Mouse (Mus musculus) right cerebral cortex, adult 18-20 months (tissue): ENCODE results near the gene Rbms1.

ENCODE experiments used
- DNase-seq: peaks from one replicate; pipeline ENCODE4 v3.0.0; 2022; ENCODE audit warnings: mixed read lengths

Rbms1 gene

DNA sequence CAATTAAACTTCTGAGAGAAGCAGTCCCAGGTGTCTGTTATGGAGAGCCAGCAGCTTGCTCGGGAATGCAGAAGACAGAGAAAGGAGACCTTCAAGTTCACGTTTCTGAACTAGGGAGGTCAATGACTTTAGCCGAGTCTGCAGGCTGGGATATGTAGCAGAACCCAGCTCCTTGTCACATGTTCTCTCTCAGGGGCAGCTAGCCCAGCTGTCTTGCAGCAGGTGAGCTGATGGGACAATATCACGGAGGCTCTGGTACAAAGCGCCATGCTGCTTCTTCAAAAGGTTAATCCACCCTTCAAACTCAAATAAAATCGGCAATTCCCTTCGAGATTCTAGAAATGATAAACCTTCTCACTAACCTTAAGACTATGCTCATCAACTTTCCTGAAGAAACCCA lies 158.2 kb downstream of the Rbms1 start:
- no peak for DNase-seq

DNA sequence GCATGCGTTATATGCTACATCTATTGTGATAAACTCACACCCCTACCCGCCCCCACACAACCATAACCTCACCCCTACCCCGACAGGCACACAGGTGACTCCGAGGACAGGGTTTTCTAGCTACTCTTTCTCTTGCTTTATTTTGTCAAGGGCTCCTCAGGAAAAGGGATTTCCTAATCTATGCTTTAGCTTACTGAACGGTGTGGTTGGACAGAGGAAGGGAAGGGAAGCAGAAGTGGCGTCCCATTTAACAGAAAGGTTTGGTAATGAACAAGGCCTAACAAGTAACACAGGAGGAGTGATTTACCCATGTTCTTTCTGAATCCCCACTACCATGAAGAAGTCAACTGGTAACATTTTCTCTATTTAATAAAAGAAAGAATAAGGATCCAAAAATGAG lies 159.6 kb downstream of the Rbms1 start:
- DNase-seq, result no peak

DNA sequence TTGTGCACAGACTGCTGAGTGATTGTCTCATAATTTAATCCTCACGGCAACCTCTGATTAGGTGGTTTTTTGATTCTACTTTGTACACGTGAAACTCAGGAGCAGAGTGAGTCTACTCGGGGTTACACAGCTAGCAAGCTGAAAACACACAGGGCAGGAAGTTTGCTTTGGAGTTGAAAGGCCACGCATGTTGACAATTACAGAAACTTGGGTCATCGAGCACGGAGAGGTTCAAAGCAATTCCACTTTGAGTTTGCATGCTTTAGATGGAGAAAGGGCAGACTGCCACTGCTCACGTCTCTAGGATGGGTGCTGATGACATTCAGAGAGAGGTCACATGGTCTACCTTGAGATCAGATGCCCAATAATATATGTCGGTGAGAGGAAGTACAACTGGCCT lies 160.2 kb downstream of the Rbms1 start:
- no peak for DNase-seq

DNA sequence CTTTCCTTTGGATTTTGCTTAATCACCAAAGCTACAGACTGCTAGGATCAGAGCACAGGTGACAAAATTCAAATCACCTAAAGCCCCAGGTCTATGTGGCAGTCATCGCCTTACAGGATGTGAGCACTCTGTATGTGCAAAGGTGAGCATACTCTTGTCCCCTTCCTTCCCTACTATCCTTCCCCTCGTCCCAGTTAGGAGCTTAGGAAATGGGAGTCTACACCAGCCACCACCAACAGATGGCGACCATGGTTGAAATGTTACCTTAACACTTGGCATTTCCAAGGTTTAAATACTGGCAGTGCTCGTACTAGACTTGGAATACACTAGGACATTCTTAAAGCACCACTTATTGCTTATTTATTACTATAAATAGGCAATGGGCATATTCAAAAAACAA lies 160.8 kb downstream of the Rbms1 start:
- peak; percentile 15 for DNase-seq

DNA sequence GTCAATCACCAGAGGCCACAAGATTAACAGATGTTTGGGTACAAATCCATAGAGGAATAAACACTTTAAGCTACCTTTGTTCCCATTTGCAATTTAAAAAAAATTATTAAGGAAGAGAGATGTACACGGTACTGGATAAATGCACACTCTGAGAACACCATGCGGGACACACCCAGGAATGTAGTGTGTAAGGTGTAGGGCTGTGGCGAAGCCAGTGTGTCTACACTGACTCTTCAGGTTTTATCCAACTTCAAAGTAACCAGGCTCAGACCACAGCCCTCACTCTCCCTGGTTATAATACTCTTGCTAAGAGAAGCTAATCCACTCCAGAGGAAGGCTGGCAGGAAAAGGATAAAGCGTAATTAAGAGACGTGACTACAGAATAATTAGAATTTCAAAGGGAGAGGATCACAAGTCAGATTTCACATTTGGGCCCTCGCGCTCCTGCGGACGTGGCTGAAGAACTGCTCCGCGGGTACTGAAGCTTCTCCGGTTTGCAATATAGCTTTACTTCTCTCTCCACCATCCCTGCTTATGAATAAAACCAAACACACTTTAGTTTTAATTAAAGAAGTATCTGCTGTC lies 161.3 kb downstream of the Rbms1 start:
- no peak for DNase-seq

DNA sequence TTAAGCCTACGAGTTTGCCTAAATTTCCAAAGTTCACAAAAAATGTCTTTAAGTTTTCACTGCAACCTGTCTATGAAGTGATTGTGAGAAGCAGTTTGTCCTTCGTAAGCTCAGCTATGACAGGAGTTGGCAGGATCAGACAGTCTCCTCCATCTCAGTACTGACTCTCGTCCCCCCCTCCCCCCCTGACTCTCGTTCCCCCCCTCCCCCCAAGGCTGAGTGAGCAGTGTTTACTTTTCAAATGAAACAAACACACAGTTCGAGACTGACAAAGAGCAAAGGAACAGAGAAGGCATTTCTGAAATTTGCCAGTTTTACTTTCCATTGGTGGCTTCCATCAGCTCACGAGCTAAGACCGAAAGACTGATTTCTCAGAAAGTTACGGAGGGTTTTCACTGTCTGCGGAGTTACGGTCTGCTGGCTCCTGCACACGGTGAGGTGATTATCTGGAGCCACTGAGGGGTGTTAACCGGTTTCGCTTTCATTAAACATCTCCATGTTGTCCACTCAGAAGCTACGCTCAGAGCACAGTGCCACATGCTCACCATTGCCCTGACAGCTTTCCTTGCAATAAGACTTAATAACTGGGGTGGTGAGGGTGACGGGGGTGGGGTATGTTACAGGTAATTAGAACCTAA lies 162.0 kb downstream of the Rbms1 start:
- DNase-seq, result no peak

DNA sequence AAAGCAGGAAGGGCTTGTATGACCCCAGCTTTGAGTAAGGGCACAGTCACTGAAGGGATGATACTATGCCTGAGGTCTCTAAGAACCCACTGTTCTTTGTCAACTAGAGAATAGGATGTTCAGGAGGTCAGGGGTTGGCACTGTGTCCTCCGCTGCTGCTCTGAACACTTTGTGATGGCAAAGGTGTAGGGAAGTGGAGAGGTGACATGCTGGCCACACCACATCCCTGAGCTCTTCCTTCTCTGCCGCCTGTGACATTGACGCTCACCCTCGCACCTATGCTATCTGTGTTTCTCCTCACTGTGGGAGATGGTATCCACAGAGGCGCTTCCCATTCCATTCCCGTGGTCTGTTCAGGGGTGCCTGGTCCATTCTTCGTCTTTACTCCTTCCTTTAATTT lies 163.2 kb downstream of the Rbms1 start:
- DNase-seq, result no peak

DNA sequence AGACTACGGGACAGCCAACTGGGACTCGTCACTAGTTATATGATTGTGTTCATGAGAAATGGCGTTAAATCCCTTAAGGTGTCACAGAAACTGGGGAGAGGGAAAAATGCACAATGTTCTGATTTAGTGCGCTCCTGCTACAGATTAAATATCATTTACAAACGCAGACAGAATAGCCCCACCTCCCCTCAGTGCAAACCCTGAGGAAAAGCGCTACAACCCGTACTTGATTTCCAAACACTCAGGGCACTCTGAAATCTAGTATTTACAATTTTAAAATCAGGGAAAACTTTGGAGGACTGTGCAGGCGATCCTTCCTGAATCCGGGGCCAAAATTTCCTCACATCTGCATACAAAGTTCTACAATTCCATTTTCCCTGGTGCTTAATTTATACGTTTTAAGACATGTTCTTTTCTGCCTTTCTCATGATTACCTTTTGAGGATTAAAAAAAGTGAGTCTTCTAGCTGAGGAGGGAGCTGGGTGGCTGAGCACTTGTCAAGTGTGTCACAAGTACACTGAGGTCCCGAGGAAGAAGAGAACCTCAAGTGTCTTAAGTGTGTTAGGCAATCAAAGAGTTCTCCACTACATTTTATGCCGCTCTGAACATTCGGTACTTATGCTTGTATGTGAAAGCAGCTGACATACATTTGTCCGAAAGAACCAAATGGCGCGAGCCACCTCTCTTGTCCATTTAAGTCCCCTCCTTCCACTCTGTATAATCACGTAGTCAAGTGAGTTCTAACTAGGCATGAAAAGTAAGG lies 164.0 kb downstream of the Rbms1 start:
- no peak for DNase-seq

DNA sequence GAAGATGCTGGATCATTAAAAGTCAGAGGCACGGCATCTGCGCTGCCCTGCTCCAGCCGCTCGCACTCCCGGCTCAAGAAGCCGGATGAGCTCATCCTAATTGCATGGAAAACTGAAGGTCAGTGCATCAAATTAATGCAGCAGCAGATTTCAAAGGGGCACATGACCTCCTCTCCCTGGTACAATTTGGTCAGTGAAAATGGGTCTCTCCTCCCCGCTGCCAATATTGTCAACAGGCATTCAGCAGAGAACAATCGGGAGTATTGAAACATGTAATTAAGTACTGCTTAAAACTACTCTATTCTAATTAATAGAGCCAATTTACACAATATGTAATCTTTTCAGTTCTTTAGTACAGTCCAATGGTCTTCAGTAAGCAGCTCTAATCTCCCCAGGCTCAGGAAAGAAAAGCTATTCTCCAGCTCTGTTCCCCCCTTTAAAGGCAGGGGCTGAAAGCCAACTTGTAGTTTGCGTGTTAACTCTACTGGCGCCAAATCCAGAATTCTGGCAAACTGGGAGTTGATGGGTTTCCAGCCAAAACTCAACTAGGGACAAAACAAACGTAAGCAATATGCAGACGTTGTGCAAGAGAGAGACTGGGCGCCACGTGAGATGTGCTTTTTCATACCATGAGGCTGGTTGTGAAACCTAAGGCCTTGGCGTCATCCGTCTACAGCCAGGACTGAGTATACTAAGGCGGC lies 165.9 kb downstream of the Rbms1 start:
- peak; percentile 6 for DNase-seq

DNA sequence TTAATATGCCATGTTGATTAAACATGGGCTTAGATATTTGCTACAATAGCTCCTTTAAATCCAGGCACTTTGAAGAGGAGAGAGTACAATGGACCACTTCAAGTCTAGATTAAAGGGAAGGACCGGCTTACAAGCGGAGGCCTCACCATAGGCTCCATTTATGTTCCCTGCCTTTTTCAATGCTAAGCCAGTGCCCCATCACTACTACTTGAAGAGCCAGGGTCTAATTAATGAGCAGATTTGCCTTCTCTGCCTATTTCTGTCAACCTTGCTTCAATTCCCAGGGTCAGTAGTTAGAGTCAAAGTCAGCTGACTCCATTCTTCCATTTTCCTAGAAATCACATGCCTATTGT lies 166.4 kb downstream of the Rbms1 start:
- no peak for DNase-seq

DNA sequence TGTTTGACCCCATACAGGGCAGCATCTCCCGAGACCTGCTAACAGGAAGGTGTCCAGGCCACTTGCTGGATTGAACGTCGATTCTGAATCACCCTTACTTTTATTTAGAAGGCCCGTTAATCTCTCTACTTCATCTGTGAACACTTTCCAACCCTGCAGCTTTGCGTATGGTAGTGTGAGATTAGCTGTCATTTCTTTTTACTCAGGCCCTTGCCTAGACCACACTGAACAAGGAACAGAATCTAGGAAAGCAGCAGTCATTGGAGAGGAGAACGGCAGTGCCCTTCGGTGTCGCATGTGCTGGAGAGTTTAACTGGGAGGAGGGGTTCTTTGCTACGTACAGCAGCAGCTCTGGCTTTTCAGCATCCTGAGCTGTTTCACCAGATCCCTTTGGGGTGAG lies 167.1 kb downstream of the Rbms1 start:
- DNase-seq, result no peak

DNA sequence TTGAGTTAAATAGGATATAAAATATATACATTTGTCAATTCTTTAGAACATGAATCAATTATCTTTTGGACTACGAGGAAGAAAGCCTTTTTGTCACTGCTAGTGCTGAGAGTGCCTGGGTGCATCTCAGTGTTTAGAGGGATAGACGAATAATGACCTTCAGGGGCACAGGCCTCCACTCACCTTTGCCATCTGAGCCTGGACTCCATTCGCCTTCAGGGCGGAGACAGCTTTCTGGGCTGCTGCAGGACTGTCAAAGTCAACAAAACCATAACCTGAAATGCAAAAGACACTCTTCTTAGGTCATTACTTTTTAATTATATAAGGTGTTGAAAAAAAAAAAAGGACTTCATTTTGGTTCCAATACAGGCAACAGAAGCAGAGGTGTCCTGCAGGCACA lies 170.5 kb downstream of the Rbms1 start:
- DNase-seq, result no peak

DNA sequence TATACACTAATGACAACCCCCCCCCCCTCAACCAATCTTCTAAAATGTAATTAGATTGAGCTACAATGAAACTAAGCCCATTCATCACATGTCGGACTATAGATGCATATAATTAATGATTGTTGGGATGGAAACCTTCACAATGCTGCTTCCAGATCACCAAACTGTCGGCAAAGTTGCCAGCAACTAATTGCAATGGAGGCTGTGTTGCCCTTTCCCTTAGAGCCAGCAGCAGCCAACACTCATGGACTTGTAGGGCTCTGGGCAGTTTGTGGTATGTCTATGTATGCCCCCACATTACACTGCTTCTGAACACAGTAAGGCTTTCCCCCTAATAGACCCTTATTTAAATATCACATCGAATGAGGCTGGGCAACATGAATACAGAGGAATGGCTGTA lies 173.9 kb downstream of the Rbms1 start:
- DNase-seq, result no peak

DNA sequence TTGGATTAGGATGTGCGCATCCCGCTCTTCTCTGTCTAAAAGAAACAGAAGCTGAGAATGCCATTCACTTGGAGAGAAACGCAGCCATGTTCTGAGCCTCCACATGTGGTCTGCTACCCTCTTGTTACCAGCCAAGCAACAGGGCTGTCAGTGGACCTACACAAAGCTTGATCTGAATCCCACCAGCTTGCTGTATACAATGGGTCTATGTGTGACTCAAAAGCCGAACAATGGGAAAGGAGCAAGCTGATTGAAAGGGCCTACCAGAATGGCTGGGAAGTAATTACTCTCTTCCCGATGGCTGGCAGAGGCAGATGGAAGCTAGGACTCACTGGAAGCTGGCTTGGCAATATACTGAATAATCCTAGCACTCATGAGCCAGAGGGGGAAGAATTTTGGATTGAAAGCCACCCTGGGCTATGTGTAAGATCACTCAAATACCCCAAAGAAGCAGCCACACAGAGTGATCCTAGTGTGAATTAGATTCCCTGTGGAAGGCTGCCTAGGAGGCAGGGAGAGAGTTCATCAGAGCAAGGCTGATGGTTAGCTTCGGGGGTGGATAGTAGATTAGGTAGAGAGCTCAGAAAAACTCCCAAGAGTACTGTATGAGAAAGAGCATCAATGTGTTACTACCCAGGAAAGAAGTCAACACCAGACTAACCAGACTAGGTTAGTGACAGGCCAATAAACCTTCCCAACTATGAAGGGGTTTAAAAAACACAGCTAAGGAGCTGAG lies 174.7 kb downstream of the Rbms1 start:
- no peak for DNase-seq

DNA sequence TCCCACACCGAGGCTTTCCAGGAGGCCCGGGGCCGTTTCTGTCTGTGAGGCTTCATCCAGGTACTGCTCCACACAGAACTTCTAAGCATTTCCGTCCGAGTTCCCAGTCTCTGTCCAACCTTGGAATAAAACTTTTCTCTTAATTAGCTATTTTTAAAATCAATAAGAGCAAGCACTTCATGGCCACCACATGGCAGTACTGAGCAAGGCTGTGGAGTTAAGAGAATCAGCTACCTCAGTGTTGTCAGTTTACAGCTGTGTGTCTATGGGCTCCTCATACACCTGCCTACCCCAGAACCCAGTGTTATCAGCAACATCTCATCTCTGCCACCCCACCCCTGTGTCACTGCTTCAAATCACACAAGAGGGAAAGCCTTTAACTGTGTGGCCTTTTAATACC lies 175.9 kb downstream of the Rbms1 start:
- DNase-seq, result no peak

DNA sequence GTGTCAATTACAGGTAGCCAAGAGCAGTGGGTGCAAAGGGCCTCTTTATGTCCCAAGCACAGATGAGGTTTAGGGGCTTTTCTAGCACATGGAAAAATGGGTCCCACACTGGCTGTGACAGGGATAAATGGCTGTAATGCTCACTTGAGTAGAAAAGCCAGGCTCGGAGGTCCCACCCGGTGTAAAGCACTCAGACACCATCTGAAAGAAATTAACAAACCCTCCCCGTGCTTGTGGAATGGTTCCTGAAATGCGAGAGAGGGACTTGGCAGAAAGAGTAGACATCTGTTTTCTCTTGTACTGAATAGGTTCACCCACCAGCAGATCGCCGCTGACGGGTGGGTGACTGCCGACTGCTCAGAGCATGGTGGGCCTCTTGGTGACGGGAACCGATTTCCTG lies 176.7 kb downstream of the Rbms1 start:
- DNase-seq, result peak; percentile 23

DNA sequence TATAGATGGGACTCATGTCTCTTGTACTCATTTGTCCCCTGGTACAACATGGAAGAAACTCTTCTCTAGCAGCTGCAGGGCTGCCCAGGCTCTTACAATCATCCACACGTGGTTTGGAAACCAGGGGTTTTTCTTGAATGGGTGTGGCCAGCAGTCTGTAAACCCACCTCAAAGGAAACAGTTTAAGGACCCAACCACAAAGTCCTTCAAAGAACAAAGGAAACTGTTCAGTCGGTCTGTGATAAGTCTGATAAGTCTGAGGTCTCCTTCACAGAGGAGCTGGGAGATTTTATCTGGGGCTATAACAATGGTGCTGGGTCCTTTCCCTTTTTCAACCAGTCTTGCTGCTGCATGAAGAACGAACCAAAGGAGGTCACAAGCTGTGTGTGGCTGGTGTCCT lies 188.5 kb downstream of the Rbms1 start:
- no peak for DNase-seq

DNA sequence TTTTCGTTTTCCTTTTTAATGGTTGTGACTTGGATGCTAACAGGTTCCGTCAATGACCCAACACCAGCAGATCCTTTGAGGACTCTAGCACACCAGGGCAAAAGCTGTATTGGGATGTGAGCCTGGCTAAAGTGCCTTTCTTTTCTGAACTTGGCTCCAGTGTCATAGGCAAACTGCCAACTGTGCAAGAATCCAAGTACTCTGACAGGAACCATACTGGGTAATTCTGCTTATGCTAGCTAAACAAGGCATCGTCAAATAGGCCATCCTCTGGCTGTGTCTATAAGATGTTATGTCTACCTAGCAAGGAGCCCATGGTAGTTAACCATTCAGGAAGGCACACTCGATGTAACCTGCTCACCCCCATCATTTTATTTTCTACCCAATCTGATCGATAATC lies 189.4 kb downstream of the Rbms1 start:
- no peak for DNase-seq

DNA sequence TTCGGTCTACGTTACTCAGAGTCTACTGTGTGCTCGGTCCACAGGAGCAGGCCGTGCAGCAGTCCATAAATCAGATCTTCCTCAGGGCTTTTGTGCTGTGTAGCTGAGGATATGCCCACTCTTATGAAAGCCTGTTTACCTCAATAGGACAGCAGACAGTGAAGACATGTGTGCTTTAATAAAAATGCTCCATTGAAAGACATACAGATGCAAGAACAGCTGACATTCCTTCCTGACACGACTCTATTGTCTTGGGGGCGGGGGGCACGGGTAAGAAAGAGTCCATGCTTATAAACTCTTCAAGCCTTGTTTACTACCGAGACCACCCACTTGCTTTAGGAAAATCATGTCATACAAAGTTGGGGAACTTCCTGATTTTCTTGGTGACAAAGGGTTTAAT lies 196.6 kb downstream of the Rbms1 start:
- no peak for DNase-seq

DNA sequence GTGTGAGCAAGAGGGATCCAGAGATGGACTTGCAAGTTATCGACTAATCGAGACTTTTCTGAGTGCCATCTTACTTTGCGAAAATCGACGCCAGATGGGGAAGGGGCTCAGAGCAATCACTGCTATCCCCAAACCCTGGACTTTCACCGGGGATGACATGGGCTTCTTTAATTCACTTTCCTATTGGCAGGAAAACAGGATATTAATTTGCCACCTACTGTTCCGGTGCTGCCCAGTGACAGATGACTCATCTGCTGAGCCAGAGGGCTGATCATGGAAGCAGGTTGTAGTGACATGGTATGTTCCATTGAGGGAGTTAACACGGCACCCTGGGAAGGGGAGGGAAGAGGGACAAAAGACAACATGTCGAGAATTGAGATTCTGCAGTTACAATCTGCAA lies 206.8 kb downstream of the Rbms1 start:
- no peak for DNase-seq

DNA sequence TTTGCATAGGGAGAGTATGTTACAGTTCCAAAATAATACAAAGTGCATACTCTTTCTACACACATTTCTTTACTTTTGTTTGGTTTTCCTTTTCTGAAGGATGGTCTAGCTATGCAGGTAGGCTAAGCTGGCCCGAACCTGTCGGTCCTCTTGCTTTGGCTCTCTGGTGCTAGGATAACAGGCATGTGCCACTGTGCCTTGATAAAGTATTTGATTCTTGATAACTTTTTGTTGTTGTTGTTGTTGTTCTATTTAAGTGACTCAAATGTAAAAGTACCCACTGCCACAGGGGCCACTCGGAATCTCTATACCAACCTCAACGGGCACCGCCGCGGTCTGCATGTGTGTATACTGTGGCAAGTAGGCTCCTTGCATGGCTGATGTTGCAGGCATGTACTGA lies 207.9 kb downstream of the Rbms1 start:
- DNase-seq, result no peak

DNA sequence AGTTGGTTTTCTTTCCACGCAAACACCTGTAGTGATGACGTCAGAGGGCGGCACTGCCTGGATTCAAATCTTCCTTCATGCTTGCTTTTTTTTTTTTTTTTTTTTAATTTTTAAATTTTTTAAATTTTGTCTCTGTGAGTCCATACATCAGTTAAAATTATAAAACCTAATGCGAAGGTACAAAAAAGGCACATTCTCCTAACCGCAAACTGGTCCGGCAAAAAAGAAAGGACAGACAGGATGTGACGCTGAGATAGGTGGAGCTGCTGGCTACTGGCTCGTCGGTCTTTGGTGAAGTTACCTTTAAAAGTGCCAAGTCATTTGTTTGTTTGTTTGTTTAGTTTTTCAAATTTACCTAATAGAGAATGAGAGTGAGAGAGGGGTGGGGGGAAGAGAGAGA lies 211.7 kb downstream of the Rbms1 start:
- DNase-seq, result no peak

DNA sequence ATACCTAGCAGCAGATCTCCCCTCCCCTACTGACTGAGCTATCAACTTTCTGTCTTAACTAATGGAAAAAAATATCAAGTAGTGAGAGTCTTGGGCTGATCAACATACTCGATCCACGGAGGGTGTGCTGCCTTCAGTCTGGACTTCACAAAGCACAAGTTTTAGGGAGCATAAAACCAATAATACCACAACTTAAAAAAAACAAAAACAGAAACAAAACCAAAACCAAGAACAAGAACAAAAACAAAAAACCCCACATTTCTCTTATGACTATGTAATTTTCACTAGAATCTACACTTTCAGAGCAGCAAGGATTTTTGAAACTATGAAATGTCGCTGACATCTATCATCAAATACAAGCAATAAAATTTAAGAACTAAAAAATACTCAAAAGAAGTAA lies 212.4 kb downstream of the Rbms1 start:
- no peak for DNase-seq
